Mouse (Mus musculus) liver, embryonic 14.5 days (tissue): ENCODE results near the gene Mepce.

Experiments
- CTCF ChIP-seq: IDR thresholded peaks from 2 replicates; pipeline ENCODE4 v1.5.1; 2016; ENCODE audit warnings: antibody characterized with exemption, low read depth, control low read depth
- EP300 ChIP-seq: IDR thresholded peaks from 2 replicates; pipeline ENCODE4 v1.6.1; 2016; ENCODE audit warnings: antibody characterized with exemption, low read depth

GRCm38 (mm10) chr5:137817466-137818222 lies 30.2 kb upstream of the Mepce start:
- TF ChIP-seq CTCF (no peak), EP300 (no peak)
